Mouse (Mus musculus) embryonic facial prominence, embryonic 11.5 days (tissue): ENCODE results near the gene Ugt1a5. TPM values are rescaled to one million over a fixed set of nuclear protein-coding genes. Genes with fewer than 3 reads are reported as not detected.

Experiments used
- ATAC-seq: fragments of 200-750 bp; cut with Nextera tagmentation; replicated peaks from 2 replicates; pipeline ENCODE4 v1.8.0; 2017; ENCODE audit warnings: low read depth; ENCODE audit not compliant: insufficient number of reproducible peaks, low FRiP score, low TSS enrichment
- DNase-seq: peaks from one replicate; pipeline ENCODE4 v3.0.0-alpha.2; 2015; ENCODE audit warnings: low spot score
- H3K27ac ChIP-seq: fragments of 300-500 bp; sonication (generic); replicated peaks from 2 replicates; pipeline ENCODE4 v1.5.1; 2014; ENCODE audit warnings: mild to moderate bottlenecking, low read depth, low read length, control low read depth
- H3K27me3 ChIP-seq: fragments of 300-500 bp; sonication (generic); 2 replicates; pipeline ENCODE4 v1.6.1; 2014; ENCODE audit warnings: mild to moderate bottlenecking, low read length, moderate library complexity, mixed read lengths; ENCODE audit not compliant: control insufficient read depth, insufficient read depth
- H3K36me3 ChIP-seq: fragments of 300-500 bp; sonication (generic); replicated peaks from 2 replicates; pipeline ENCODE4 v1.6.1; 2014; ENCODE audit warnings: low read depth, mild to moderate bottlenecking, low read length, moderate library complexity, mixed read lengths; ENCODE audit not compliant: control insufficient read depth, insufficient read depth
- H3K4me1 ChIP-seq: fragments of 300-500 bp; sonication (generic); 2 replicates; pipeline ENCODE4 v1.6.1; 2014; ENCODE audit warnings: low read length, mixed read lengths; ENCODE audit not compliant: control insufficient read depth, insufficient read depth
- H3K4me2 ChIP-seq: fragments of 300-500 bp; sonication (generic); 2 replicates; pipeline ENCODE4 v1.6.1; 2014; ENCODE audit warnings: low read depth, mild to moderate bottlenecking, control low read depth, low read length, moderate library complexity
- H3K4me3 ChIP-seq: fragments of 300-500 bp; sonication (generic); 2 replicates; pipeline ENCODE4 v1.5.1; 2014; ENCODE audit warnings: low read depth, low read length, control low read depth
- H3K9ac ChIP-seq: fragments of 300-500 bp; sonication (generic); replicated peaks from 2 replicates; pipeline ENCODE4 v1.6.1; 2014; ENCODE audit warnings: mild to moderate bottlenecking, control low read depth, low read length
- H3K9me3 ChIP-seq: fragments of 300-500 bp; sonication (generic); replicated peaks from 2 replicates; pipeline ENCODE4 v1.6.1; 2016; ENCODE audit warnings: mild to moderate bottlenecking, low read length, inconsistent platforms, mixed read lengths; ENCODE audit not compliant: control insufficient read depth
- WGBS: fragments of 180-500 bp; shearing (Covaris S2); extraction: QIAGEN DNeasy Blood & Tissue Kit; methylation state at CpG from one replicate; pipeline ENCODE4 v1.1.7; 2014; 5-methylcytosine and 5-hydroxymethylcytosine counted together
- polyA plus RNA-seq: library from polyadenylated mRNA; unstranded; fragments of >200 nt; fragmentation: Nextera tagmentation; extraction: Ambion mirVana; gene quantifications from 2 replicates; pipeline ENCODE4 v1.2.1, GENCODE M21; 2014

The Ugt1a5 gene
- polyA plus RNA-seq, 1 experiment from 2014 or later: not detected

GRCm38 (mm10) chr1:88200456-88200855 lies 34.6 kb downstream of the Ugt1a5 start, which contains the start of gene Ugt1a2:
TSS of gene Ugt1a2 (plus strand) at chr1:88200601.
- Histone ChIP-seq H3K27ac (no peak within 1 kb of the TSS), H3K4me3 (no peak within 1 kb of the TSS), H3K27me3 (no peaks in the 10 kb centered on the region), H3K4me2 (no peak within 1 kb of the TSS), H3K36me3 (no peaks in the 10 kb centered on the region), H3K9ac (no peak within 1 kb of the TSS), H3K4me1 (no peaks in the 10 kb centered on the region), H3K9me3 (no peaks in the 10 kb centered on the region; the same call in 1 of the 2 replicates)
- ATAC-seq: no peak
- 86% methylated on average over 7 of the region's 7 CpGs for WGBS
- DNase-seq: no peak

- ATAC-seq (peak; percentile 99), DNase-seq (peak; percentile 90)
- Histone ChIP-seq H3K9me3 (no peaks in the 10 kb centered on the region; the same call in 1 of the 2 replicates), H3K4me3 (peak within 1 kb of the TSS; percentile 42), H3K27ac (no peak within 1 kb of the TSS), H3K27me3 (no peaks in the 10 kb centered on the region), H3K4me1 (no peaks in the 10 kb centered on the region), H3K36me3 (no peaks in the 10 kb centered on the region), H3K9ac (peak within 1 kb of the TSS; percentile 78), H3K4me2 (peak within 1 kb of the TSS; percentile 71)
- 5% methylated on average over 62 of the region's 62 CpGs for WGBS
These were observed 39.6 kb downstream of the Ugt1a5 start, which contains the start of gene Dnajb3 for GRCm38 (mm10) chr1:88205294-88205922. TSS of gene Dnajb3 (minus strand) at chr1:88205782.

- 73% methylated on average over 2 of the region's 2 CpGs for WGBS
- ATAC-seq (no peak), DNase-seq (no peak)
- no peak overlapping the region for H3K4me3 ChIP-seq
- no peak overlapping the region for H3K9ac ChIP-seq
- no peaks in the 10 kb centered on the region for H3K4me1 ChIP-seq
- no peak overlapping the region for H3K4me2 ChIP-seq
- no peak overlapping the region for H3K27ac ChIP-seq
- H3K36me3 ChIP-seq: no peaks in the 10 kb centered on the region
- H3K27me3 ChIP-seq: no peaks in the 10 kb centered on the region
- H3K9me3 ChIP-seq: peaks cover 7% of the 10 kb centered on the region
These were observed 41.1 kb downstream of the Ugt1a5 start for GRCm38 (mm10) chr1:88206843-88207479.

- no peak within 1 kb of the TSS for H3K4me3 ChIP-seq
- H3K27me3 ChIP-seq: no peaks in the 10 kb centered on the region
- 72% methylated on average over 8 of the region's 8 CpGs for WGBS
- peaks cover 43% of the 10 kb centered on the region for H3K9me3 ChIP-seq
- H3K36me3 ChIP-seq: no peaks in the 10 kb centered on the region
- peak; percentile 5 for DNase-seq
- H3K9ac ChIP-seq: no peak within 1 kb of the TSS
- no peaks in the 10 kb centered on the region for H3K4me1 ChIP-seq
- H3K27ac ChIP-seq: no peak within 1 kb of the TSS
- no peak within 1 kb of the TSS for H3K4me2 ChIP-seq
- ATAC-seq: no peak
These were observed 46.0 kb downstream of the Ugt1a5 start, which contains the start of gene Ugt1a1 for GRCm38 (mm10) chr1:88211812-88212211. TSS of gene Ugt1a1 (plus strand) at chr1:88211959.

- ATAC-seq (no peak), DNase-seq (peak; percentile 1)
- H3K27ac ChIP-seq: no peak overlapping the region
- no peaks in the 10 kb centered on the region for H3K4me1 ChIP-seq
- no peaks in the 10 kb centered on the region for H3K27me3 ChIP-seq
- no peak overlapping the region for H3K4me2 ChIP-seq
- WGBS: 61% methylated on average over 8 of the region's 8 CpGs
- no peak overlapping the region for H3K4me3 ChIP-seq
- H3K9me3 ChIP-seq: peaks cover 50% of the 10 kb centered on the region
- no peaks in the 10 kb centered on the region for H3K36me3 ChIP-seq
- H3K9ac ChIP-seq: no peak overlapping the region
These were observed 46.7 kb downstream of the Ugt1a5 start for GRCm38 (mm10) chr1:88212341-88213045.

GRCm38 (mm10) chr1:88213061-88213460 lies 47.2 kb downstream of the Ugt1a5 start:
- ATAC-seq (no peak), DNase-seq (no peak)
- Histone ChIP-seq H3K4me1 (no peaks in the 10 kb centered on the region), H3K9me3 (peaks cover 52% of the 10 kb centered on the region), H3K9ac (no peak overlapping the region), H3K27me3 (no peaks in the 10 kb centered on the region), H3K27ac (no peak overlapping the region), H3K36me3 (no peaks in the 10 kb centered on the region), H3K4me3 (no peak overlapping the region), H3K4me2 (no peak overlapping the region)
- 84% methylated on average over 1 of the region's 1 CpGs for WGBS

GRCm38 (mm10) chr1:88213766-88214461 lies 48.1 kb downstream of the Ugt1a5 start:
- 79% methylated on average over 2 of the region's 2 CpGs for WGBS
- Histone ChIP-seq H3K36me3 (no peaks in the 10 kb centered on the region), H3K9ac (no peak overlapping the region), H3K9me3 (peaks cover 52% of the 10 kb centered on the region), H3K4me2 (no peak overlapping the region), H3K27me3 (no peaks in the 10 kb centered on the region), H3K27ac (no peak overlapping the region), H3K4me3 (no peak overlapping the region), H3K4me1 (no peaks in the 10 kb centered on the region)
- ATAC-seq (peak; percentile 16), DNase-seq (peak; percentile 11)
